Mouse (Mus musculus) lung, adult 10 weeks (tissue): Measurements from ENCODE around the gene Pou6f2. TPM values are rescaled to one million over a fixed set of nuclear protein-coding genes. Genes with fewer than 3 reads are reported as not detected.

Experiments used
- polyA plus RNA-seq: library from polyadenylated mRNA; stranded (reverse); fragments of 350-450 nt; fragmentation: Illumina TruSeq; extraction: RNeasy Lipid Tissue Mini Kit (QIAGEN cat#74804); gene quantifications from one replicate; pipeline ENCODE4 v1.2.3, GENCODE M21; 2014; ENCODE audit warnings: low read depth, low replicate concordance; ENCODE audit not compliant: insufficient read depth

The Pou6f2 gene
- not detected for polyA plus RNA-seq

GRCm38 (mm10) chr13:18397586-18397985, at the start of gene Pou6f2:
Gene Pou6f2 (minus strand): TSS chr13:18397686.

